Mouse (Mus musculus) C2C12 (cell line): ENCODE results near the gene Sytl5. TPM values are rescaled to one million over a fixed set of nuclear protein-coding genes. Genes with fewer than 3 reads are reported as not detected.

Source experiments
- H3K27me3 ChIP-seq: one replicate; pipeline ENCODE4 v1.6.1; 2011; ENCODE audit not compliant: control insufficient read depth, insufficient read depth, insufficient read length
- H3K36me3 ChIP-seq: one replicate; pipeline ENCODE4 v1.6.1; 2011; ENCODE audit not compliant: control insufficient read depth, insufficient read depth
- H3K4me3 ChIP-seq: one replicate; pipeline ENCODE4 v1.5.1; 2011; ENCODE audit warnings: mild to moderate bottlenecking, control low read depth; ENCODE audit not compliant: poor library complexity, insufficient read depth, severe bottlenecking
- H3K79me2 ChIP-seq: one replicate; pipeline ENCODE4 v1.6.1; 2011; ENCODE audit not compliant: control insufficient read depth, insufficient read depth
- H3K79me3 ChIP-seq: one replicate; pipeline ENCODE4 v1.6.1; 2011; ENCODE audit warnings: low read depth, control low read depth
- H3ac ChIP-seq: one replicate; pipeline ENCODE3; 2011; ENCODE audit warnings: low read depth; ENCODE audit not compliant: control insufficient read depth, insufficient read length
- CEBPB ChIP-seq: IDR thresholded peaks from one replicate; pipeline ENCODE4 v1.6.1; 2011; ENCODE audit warnings: low read depth, mild to moderate bottlenecking, control low read depth, moderate library complexity
- CTCF ChIP-seq: IDR thresholded peaks from one replicate; pipeline ENCODE4 v1.5.1; 2011; ENCODE audit not compliant: control insufficient read depth, insufficient read depth, insufficient read length
- FOSL1 ChIP-seq: IDR thresholded peaks from one replicate; pipeline ENCODE4 v1.8.0; 2011; ENCODE audit warnings: mild to moderate bottlenecking, low read length; ENCODE audit not compliant: poor library complexity, insufficient read depth, severe bottlenecking
- MAX ChIP-seq: IDR thresholded peaks from one replicate; pipeline ENCODE4 v1.6.1; 2011; ENCODE audit warnings: mild to moderate bottlenecking, control low read depth
- MYOD1 ChIP-seq: IDR thresholded peaks from one replicate; pipeline ENCODE4 v1.6.1; 2011; ENCODE audit warnings: low read depth; ENCODE audit not compliant: control insufficient read depth, insufficient read length
- MYOG ChIP-seq: IDR thresholded peaks from one replicate; pipeline ENCODE4 v1.6.1; 2011; ENCODE audit not compliant: control insufficient read depth, insufficient read length; ENCODE audit errors: extremely low read depth
- USF1 ChIP-seq: IDR thresholded peaks from one replicate; pipeline ENCODE4 v1.6.1; 2011; ENCODE audit warnings: low read depth, mild to moderate bottlenecking, control low read depth, moderate library complexity
- polyA plus RNA-seq: library from polyadenylated mRNA; unstranded; fragments of >200 nt; fragmentation: generic; extraction: Trizol; gene quantifications from one replicate; pipeline ENCODE4 v1.2.1, GENCODE M21; 2012; ENCODE audit warnings: missing spikeins

Sytl5 gene
- polyA plus RNA-seq, 1 experiment: 1.7 TPM

- Histone ChIP-seq H3K79me3 (no peaks in the 10 kb centered on the region), H3K36me3 (peaks cover 10% of the 10 kb centered on the region), H3ac (no peak overlapping the region), H3K79me2 (no peaks in the 10 kb centered on the region), H3K4me3 (no peak overlapping the region), H3K27me3 (no peaks in the 10 kb centered on the region)
- no peak for TF ChIP-seq CEBPB
- TF ChIP-seq MAX: no peak
- no peak for TF ChIP-seq MYOD1
- TF ChIP-seq CTCF: no peak
- TF ChIP-seq USF1: no peak
- TF ChIP-seq MYOG: no peak
- no peak for TF ChIP-seq FOSL1
These were observed 48.4 kb downstream of the Sytl5 start for GRCm38 (mm10) chrX:9933839-9934238.

GRCm38 (mm10) chrX:9984094-9984669, 98.8 kb downstream of the Sytl5 start:
- H3K27me3 ChIP-seq: no peaks in the 10 kb centered on the region
- H3K4me3 ChIP-seq: no peak overlapping the region
- no peaks in the 10 kb centered on the region for H3K79me2 ChIP-seq
- no peaks in the 10 kb centered on the region for H3K79me3 ChIP-seq
- TF ChIP-seq MYOG (no peak), MAX (no peak), FOSL1 (no peak), USF1 (no peak), CEBPB (no peak), CTCF (no peak), MYOD1 (no peak)
- H3K36me3 ChIP-seq: no peaks in the 10 kb centered on the region
- no peak overlapping the region for H3ac ChIP-seq

GRCm38 (mm10) chrX:10000718-10001117, 115.3 kb downstream of the Sytl5 start:
- H3K79me3 ChIP-seq: no peaks in the 10 kb centered on the region
- no peak overlapping the region for H3K4me3 ChIP-seq
- H3ac ChIP-seq: no peak overlapping the region
- H3K27me3 ChIP-seq: no peaks in the 10 kb centered on the region
- no peak for TF ChIP-seq MAX
- TF ChIP-seq USF1: no peak
- no peak for TF ChIP-seq CTCF
- TF ChIP-seq MYOG: no peak
- no peak for TF ChIP-seq CEBPB
- no peak for TF ChIP-seq MYOD1
- no peak for TF ChIP-seq FOSL1
- no peaks in the 10 kb centered on the region for H3K36me3 ChIP-seq
- H3K79me2 ChIP-seq: no peaks in the 10 kb centered on the region

GRCm38 (mm10) chrX:10005946-10006345, 120.5 kb downstream of the Sytl5 start:
- Histone ChIP-seq H3K4me3 (no peak overlapping the region), H3K36me3 (no peaks in the 10 kb centered on the region), H3K79me2 (no peaks in the 10 kb centered on the region), H3K79me3 (no peaks in the 10 kb centered on the region), H3ac (no peak overlapping the region), H3K27me3 (no peaks in the 10 kb centered on the region)
- no peak for TF ChIP-seq MYOG
- no peak for TF ChIP-seq CEBPB
- peak; percentile 36 for TF ChIP-seq MYOD1
- peak; percentile 6 for TF ChIP-seq FOSL1

- TF ChIP-seq FOSL1 (no peak), USF1 (no peak), MYOG (no peak), MAX (no peak), CEBPB (no peak), MYOD1 (no peak), CTCF (no peak)
These were observed 122.4 kb downstream of the Sytl5 start for GRCm38 (mm10) chrX:10007675-10008270.

GRCm38 (mm10) chrX:10010202-10010601, 124.8 kb downstream of the Sytl5 start:
- H3K79me3 ChIP-seq: no peaks in the 10 kb centered on the region
- H3K27me3 ChIP-seq: no peaks in the 10 kb centered on the region
- H3K79me2 ChIP-seq: no peaks in the 10 kb centered on the region
- no peaks in the 10 kb centered on the region for H3K36me3 ChIP-seq
- H3K4me3 ChIP-seq: no peak overlapping the region
- no peak for TF ChIP-seq MYOG
- no peak overlapping the region for H3ac ChIP-seq

More at GRCm38 (mm10) chrX:10007675-10008270, 122.4 kb downstream of the Sytl5 start:
- Histone ChIP-seq H3ac (no peak overlapping the region), H3K79me3 (no peaks in the 10 kb centered on the region), H3K4me3 (no peak overlapping the region), H3K79me2 (no peaks in the 10 kb centered on the region), H3K36me3 (no peaks in the 10 kb centered on the region), H3K27me3 (no peaks in the 10 kb centered on the region)
